Mouse (Mus musculus): ENCODE data around the gene Gm5795. TPM values are rescaled to one million over a fixed set of nuclear protein-coding genes. Genes with fewer than 3 reads are reported as not detected.

Gm5795 gene
- polyA plus RNA-seq (2021; fragmentation: Nextera tagmentation) = 0.08 TPM in 1 of 2 replicates, not detected in the other
- long read RNA-seq, experiment 1 = 0 reads
- long read RNA-seq, experiment 2 = 0 reads

GRCm38 (mm10) chr14:3187955-3188354 lies at the start of gene Gm5795:
TSS of gene Gm5795 (plus strand) at chr14:3188255.

GRCm38 (mm10) chr14:3208272-3209152 lies 20.5 kb downstream of the Gm5795 start, which contains the start of gene D830030K20Rik:
TSS of gene D830030K20Rik (plus strand) at chr14:3208488.

Other genes starting within 250 kb of the Gm5795 start
- not detected in 2 replicates for gene Gm2888, start 158.3 kb upstream of the Gm5795 start, polyA plus RNA-seq (2021; fragmentation: Nextera tagmentation)
- 0.08 and 1.0 TPM in 2 replicates for gene Gm2897, start 139.0 kb upstream of the Gm5795 start, polyA plus RNA-seq (2021; fragmentation: Nextera tagmentation)
- not detected in 2 replicates for gene Gm10340, start 54.3 kb upstream of the Gm5795 start, polyA plus RNA-seq (2021; fragmentation: Nextera tagmentation)
- gene D830030K20Rik, start 20.2 kb downstream of the Gm5795 start, polyA plus RNA-seq (2021; fragmentation: Nextera tagmentation) = 6.2 and 9.1 TPM in 2 replicates
- gene Gm2956, start 144.4 kb downstream of the Gm5795 start, polyA plus RNA-seq (2021; fragmentation: Nextera tagmentation) = 0.25 and 0.31 TPM in 2 replicates
- not detected in 2 replicates for gene Gm10413, start 206.8 kb downstream of the Gm5795 start, polyA plus RNA-seq (2021; fragmentation: Nextera tagmentation)
- 1.3 and 2.3 TPM in 2 replicates for gene Gm10409, start 224.4 kb downstream of the Gm5795 start, polyA plus RNA-seq (2021; fragmentation: Nextera tagmentation)
- gene Gm3005, start 239.8 kb downstream of the Gm5795 start, polyA plus RNA-seq (2021; fragmentation: Nextera tagmentation) = 0.11 and 0.82 TPM in 2 replicates